Mouse (Mus musculus) ZHBTc4 (cell line): ENCODE measurements around the gene Mc3r.

Source experiments
- DNase-seq: peaks from one replicate; pipeline ENCODE4 v3.0.0-alpha.2; 2011; ENCODE audit warnings: low read depth, low spot score

The Mc3r gene

DNA sequence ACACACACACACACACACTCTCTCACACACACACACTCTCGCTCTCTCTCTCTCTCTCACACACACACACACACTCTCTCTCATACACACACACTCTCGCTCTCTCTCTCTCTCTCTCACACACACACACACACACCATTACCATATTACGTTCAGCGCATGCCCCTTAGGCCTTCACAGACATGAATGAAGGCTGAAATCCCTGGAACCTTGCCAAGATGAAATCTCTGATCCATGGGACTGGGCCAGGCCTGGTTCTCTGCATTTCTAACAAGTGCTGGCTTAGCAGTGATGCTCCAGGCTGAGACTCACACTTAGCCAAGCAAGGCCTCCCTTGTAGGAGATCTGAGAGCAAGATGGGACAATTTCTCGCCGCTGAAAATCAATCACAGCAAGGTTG, 8.1 kb downstream of the Mc3r start:
- DNase-seq, result no peak

DNA sequence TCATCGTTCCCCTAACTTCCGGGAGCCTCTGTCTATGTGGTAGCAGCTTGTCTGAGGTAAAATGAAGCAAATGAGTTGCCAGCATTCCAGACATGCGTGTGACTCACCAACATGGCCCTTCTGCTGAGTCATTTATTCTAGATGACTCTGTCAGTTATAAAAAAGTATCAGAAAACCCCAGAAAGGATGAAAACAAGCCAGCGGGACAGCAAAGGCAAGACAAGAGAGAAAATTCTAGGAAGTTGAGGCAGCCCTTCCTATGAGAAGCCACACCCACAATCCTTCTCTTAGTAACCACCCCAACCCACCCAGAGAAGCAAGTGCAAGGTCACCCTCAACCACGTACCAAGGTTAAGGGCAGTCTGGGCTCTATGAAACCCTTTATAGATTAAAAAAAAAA, 8.7 kb downstream of the Mc3r start:
- peak; percentile 54 for DNase-seq

DNA sequence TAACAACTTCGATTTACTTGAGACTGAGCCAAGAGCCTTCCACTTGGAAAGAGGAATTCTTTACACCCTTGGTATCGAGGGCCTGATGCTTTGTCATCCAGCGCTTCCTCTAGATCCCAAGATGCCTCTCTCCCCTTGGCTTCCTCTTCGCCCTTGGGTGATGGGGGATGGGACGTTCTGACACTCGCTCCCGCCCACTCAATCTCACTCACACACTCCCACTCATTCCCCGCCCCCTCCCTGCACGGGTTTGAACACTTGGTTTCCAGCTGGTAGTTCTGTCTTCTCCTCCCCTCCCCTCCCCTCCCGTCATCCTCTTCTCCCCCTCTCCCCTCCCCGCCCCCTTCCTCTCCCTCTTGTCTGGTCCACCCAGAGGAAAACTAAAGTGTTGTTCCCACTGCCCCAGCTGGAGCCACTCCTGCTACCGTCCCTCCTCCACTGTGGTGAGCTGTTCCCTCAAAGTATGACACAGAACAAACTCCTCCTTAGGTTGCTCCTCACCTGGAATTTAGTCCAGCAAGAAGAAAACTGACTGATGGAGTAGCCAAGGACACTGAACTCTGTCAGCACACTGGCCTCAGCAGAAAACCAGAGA, 9.3 kb downstream of the Mc3r start:
- peak; percentile 95 for DNase-seq

- no peak for DNase-seq
These were observed 11.8 kb downstream of the Mc3r start for GRCm38 (mm10) chr2:172260064-172260463.

GRCm38 (mm10) chr2:172261441-172261840, 13.1 kb downstream of the Mc3r start:
- no peak for DNase-seq

DNA sequence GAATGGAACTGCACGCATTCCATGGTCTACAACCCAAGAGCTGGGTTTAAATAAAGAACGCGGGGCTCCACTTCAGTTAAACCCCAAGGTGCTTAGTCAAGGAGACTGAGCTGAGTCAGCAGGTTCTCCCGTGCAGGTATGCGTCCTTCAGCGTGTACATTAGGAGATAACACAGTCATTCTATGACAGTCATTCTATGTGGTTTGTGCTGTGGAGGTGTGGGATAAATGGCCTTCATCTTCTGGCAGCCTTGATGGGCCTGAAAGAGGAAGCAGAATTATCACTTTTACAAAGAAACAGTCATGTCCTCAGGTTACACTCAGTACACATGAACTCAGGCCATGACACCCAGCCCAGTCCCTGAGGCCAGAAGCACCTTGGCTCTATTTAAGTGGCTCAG, 14.9 kb downstream of the Mc3r start:
- no peak for DNase-seq

GRCm38 (mm10) chr2:172269907-172270306, 21.6 kb downstream of the Mc3r start:
- no peak for DNase-seq

GRCm38 (mm10) chr2:172270485-172270944, 22.2 kb downstream of the Mc3r start:
- DNase-seq, result no peak

DNA sequence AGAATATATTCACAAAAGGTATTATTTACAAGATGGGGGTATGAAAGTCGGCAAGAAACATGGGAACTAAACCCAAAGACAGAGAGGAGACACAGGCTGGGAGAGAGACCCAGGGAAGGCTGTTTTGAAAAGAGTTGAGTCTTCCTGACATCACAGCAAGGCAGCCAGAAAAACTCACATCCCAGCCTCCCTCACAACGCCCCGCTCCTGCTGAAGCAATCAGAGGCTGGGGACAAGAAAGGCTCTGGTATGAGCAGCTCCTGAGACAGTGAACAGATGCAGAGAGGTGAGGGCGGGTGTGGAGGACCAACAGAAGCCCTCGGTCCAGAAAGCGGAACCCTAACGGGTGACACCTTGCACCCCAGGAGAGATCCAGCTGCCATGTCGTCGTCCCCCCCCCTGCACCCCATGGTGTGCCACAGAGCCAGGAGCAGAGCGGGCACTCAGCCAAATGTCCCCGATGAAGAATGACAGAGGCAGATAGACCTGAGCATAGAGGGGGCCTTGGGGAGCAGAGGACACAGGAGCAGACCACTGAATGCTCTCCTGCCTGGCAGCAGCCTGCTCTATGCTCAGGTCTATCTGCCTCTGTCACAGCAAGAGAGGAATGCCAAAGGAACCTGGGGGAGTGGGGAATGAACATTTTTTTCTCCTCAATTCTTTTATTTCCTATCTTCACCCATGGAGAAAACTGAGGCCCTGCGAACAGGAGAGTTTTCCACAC, 22.8 kb downstream of the Mc3r start:
- no peak for DNase-seq

DNA sequence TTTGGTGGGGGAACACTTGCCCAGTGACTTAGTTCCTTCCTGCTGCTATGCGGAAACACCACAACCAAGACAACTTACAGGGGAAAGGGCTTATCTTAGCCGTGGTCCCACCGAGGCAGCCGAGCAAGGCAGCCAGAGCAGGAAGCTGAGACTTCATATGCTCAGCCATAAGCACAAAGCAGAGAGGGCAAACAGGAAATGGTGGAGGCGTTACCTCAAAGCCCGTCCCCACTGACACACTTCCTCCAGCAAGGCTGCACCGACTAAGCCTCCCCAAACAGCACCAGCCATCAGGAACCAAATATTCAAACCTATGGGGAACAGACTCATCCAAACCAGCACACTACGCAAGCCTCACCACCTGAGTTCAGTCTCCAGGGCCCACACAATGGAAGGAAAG, 26.4 kb downstream of the Mc3r start:
- DNase-seq, result no peak

GRCm38 (mm10) chr2:172276155-172276554, 27.9 kb downstream of the Mc3r start:
- DNase-seq, result no peak

GRCm38 (mm10) chr2:172278979-172279378, 30.7 kb downstream of the Mc3r start:
- DNase-seq, result peak; percentile 60

DNA sequence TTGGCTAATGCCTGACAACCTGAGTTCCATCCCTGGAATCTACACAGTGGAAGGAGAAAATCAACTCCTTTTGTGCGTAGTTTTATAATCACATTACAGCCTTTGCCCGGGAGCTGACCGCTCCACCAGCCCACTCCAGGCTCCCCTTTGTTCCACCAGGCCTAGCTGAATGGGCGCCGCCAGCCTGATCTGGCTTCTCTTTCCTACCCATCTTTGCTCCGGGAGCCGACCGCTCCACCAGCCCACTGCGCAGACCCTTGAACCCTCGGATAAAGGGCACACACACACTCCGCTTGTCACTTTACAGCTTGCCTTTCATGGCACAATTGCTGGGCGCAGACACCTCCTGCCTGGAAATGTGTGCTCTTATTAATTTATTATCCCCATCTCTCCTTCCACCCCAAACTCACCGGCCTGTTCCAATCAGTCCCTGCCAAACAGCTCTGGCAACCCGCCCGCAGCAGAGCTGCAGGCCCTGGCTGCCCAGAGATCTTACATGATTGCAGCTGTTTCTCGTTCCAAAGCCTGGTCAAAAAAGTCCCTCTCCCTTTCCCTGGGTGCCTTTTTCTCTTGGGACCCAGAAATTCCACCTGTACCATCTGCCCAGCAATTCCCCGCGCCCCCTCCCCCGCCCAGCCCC, 33.9 kb downstream of the Mc3r start:
- DNase-seq, result peak; percentile 38

DNA sequence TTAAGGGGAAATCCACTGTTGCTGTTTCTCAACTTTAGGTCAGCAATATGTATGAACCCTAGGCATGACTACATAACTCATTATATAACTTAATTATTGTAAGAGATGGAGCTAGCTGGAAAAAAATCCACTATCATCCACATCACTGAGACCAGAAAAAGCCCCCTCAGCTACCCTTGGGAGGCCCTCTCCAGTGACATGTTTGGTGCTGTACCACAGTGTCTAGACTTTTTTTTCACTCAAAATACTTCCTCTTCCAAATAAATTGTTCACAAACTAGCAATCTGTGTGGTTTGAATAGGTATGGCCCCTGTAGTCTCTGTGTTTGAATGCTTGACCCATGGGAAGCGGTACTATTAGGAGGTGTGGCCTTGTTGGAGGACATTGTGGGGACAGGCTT, 39.4 kb downstream of the Mc3r start:
- DNase-seq, result no peak

DNA sequence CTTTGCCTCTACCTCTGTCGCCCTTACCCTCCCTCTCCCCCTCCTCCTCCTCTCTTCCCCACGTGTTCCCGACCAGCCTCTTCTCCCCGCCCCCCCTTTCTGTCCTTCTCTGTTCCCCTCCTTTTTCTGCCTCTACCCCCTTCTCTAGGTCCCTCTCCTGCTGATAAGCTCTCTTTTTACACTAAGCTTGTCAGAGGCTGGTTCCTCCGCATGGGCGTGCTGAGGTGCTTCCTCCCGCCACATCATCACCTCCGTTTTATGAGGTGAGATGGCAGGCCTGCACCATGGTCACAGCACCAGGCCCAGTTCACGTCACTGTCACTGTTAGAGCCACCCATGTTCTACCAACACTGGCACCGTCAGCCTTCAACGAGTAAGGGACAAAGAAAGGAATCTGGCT, 40.7 kb downstream of the Mc3r start:
- no peak for DNase-seq

- no peak for DNase-seq
These were observed 41.3 kb downstream of the Mc3r start for GRCm38 (mm10) chr2:172289632-172290031.

DNA sequence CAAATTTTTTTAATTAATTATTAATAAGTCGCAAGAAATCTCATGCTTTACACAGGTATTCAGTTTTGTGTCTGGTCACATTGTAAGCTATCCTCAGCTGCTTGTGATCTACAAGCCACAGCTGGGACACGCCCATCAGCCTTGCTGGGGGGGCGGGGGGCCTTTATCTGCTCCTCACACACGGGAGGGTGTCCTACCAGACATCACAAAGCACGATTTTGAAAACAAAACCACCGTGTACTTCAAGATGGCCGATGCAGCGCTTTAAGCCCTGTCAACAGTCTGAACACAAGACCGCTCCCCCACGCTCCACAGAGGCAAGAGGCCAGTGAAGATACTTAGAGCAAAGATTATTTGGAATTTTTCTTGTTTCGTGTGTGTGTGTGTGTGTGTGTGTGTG, 42.2 kb downstream of the Mc3r start:
- DNase-seq, result no peak

DNA sequence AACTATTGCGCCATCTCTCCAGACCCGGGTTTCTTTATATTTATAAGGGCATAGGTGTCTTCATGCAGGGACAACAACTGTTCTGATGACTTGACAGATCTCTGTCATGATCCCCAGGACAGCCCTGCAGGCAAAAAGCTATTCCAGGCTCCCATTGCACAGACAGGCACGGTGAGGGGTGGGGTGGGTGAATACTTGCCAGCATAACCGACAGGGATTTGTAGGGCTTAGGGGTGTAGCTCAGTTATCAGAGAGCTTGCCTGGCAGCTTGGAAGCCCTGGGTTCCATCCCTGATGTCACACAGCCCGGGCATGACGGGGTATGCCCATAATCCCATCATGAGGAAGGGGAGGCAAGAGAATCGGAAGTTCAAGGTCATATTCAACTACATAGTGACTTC, 42.7 kb downstream of the Mc3r start:
- no peak for DNase-seq

- DNase-seq, result no peak
These were observed 43.6 kb downstream of the Mc3r start for GRCm38 (mm10) chr2:172291755-172292524.

- no peak for DNase-seq
These were observed 44.5 kb downstream of the Mc3r start for GRCm38 (mm10) chr2:172292525-172293405.

DNA sequence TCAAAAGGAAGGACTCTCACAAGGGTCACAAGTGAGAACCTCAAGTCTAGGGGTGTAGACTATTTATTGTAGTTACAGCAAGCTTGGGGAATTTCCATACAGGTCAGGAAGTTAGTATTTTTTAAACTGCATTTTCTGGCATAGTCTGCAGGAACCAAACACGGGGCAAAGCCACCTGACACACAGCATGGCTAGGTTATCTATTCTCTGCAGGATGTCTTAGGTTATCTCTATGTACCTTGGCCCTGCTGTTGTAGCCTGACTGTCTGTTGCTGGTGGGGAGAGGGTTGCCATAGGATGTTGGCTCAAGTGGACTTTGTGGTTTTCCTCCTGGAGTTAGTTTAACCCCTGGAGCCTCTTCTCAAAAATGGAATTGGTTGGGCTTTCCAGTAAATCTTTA, 49.8 kb downstream of the Mc3r start:
- DNase-seq, result no peak
